Mouse (Mus musculus) liver, adult 2 months (tissue): Measurements from ENCODE around the gene Plekho1.

Source experiments
- CTCF ChIP-seq: fragments of 200-500 bp; IDR thresholded peaks from 2 replicates; pipeline ENCODE4 v1.5.1; 2011; ENCODE audit warnings: low read depth, low read length, control low read depth
- POLR2A ChIP-seq: fragments of 200-500 bp; IDR thresholded peaks from 2 replicates; pipeline ENCODE4 v1.6.1; 2011; ENCODE audit warnings: low read length, control low read depth; ENCODE audit not compliant: insufficient read depth; ENCODE audit errors: extremely low read depth

DNA sequence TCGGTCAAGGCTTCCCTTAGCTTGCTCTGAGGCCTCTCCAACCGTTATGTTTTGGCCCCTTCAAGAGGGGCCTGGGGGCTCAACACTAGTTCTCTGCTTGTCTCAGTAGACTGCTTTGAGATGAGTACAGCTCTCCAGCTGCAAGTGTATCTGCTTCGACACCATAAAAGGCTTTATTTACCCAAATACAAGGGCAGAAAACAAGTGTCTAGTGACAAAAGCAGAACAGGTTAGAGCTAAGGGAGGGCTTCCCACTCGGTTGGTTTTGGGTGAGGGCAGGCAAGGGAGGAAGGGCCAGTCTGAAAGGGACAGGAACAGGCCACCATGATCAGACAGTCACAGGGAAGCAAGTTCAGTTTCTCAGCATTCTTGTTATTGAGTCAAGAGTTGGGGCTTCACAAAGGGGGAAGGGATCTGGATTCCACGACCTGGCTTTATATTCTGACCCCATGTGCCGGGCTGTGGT is 1.4 kb downstream of the Plekho1 start:
- TF ChIP-seq POLR2A, result no peak
- no peak for TF ChIP-seq CTCF
